Mouse (Mus musculus): Measurements from ENCODE around the gene Pakap. TPM values are rescaled to one million over a fixed set of nuclear protein-coding genes. Genes with fewer than 3 reads are reported as not detected.

The Pakap gene
- polyA plus RNA-seq, 1 experiment: 7.1 TPM

DNA sequence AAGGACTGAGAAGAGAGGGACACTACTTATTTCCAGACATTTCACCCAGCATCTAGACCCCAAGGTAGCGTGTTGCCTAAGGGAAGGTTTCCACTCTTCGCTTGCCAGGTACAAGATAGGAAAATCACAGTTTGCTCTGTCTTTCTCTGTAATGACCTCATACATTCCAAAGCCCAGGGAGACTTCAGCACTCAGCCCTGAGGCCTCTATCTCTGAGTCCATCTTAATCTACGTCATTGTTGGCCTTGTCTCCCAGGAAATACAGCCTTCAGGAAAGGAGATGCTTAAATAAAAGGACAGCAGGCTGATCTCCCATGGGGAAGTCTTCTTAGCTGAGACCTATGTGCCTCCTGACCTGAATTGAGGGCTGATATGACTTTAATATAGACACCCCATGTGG lies 234.4 kb downstream of the Pakap start:
- TF ChIP-seq MYOG (IDR thresholded peaks at IDR 0.05; ENCODE audit: control insufficient read depth, extremely low read depth, insufficient read length) (no peak), MAX (IDR thresholded peaks at IDR 0.05) (no peak), CTCF (IDR thresholded peaks at IDR 0.05; ENCODE audit: control insufficient read depth, insufficient read depth, insufficient read length) (no peak), CEBPB (IDR thresholded peaks at IDR 0.05; ENCODE audit: low read depth) (no peak), USF1 (IDR thresholded peaks at IDR 0.05; ENCODE audit: low read depth) (no peak), FOSL1 (IDR thresholded peaks at IDR 0.05; ENCODE audit: insufficient read depth, low read length, poor library complexity, severe bottlenecking) (no peak), MYOD1 (IDR thresholded peaks at IDR 0.05; ENCODE audit: control insufficient read depth, insufficient read length, low read depth) (no peak)
- Histone ChIP-seq H3K4me3 (ENCODE audit: insufficient read depth, poor library complexity, severe bottlenecking) (no peak overlapping the region), H3K27me3 (ENCODE audit: control insufficient read depth, insufficient read depth, insufficient read length) (no peaks in the 10 kb centered on the region), H3K36me3 (ENCODE audit: control insufficient read depth, insufficient read depth) (peaks cover 24% of the 10 kb centered on the region), H3K79me2 (ENCODE audit: control insufficient read depth, insufficient read depth) (peaks cover 78% of the 10 kb centered on the region), H3ac (ENCODE audit: control insufficient read depth, insufficient read length, low read depth) (no peak overlapping the region), H3K79me3 (ENCODE audit: low read depth) (peaks cover 31% of the 10 kb centered on the region)

DNA sequence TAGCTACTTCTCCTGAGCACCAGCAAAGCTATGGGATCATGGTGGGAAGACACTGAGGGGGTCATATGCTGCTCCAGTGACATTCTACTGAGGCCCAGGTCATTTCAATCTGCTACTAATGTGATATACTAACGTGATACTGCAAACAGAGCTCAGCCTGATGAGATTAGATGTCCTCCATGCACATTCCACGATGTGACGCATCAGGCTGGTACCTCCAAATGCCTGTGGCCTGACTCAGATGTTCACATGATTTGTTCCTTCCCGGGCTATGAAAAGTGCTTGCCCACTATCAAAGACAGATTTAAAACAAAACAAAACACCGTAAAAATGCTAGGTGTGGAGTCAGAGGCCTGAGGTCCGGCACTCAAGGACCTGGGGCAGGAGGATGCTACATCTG lies 236.9 kb downstream of the Pakap start:
- no peak for TF ChIP-seq MYOG (IDR thresholded peaks at IDR 0.05; ENCODE audit: control insufficient read depth, extremely low read depth, insufficient read length)
- no peak for TF ChIP-seq CTCF (IDR thresholded peaks at IDR 0.05; ENCODE audit: control insufficient read depth, insufficient read depth, insufficient read length)
- no peak for TF ChIP-seq CEBPB (IDR thresholded peaks at IDR 0.05; ENCODE audit: low read depth)
- peak; percentile 91 for TF ChIP-seq FOSL1 (IDR thresholded peaks at IDR 0.05; ENCODE audit: insufficient read depth, low read length, poor library complexity, severe bottlenecking)
- peak; percentile 78 for TF ChIP-seq USF1 (IDR thresholded peaks at IDR 0.05; ENCODE audit: low read depth)
- peak; percentile 28 for TF ChIP-seq MAX (IDR thresholded peaks at IDR 0.05)
- Histone ChIP-seq H3K79me3 (ENCODE audit: low read depth) (peaks cover 40% of the 10 kb centered on the region), H3K36me3 (ENCODE audit: control insufficient read depth, insufficient read depth) (peaks cover 24% of the 10 kb centered on the region), H3K4me3 (ENCODE audit: insufficient read depth, poor library complexity, severe bottlenecking) (no peak overlapping the region), H3K27me3 (ENCODE audit: control insufficient read depth, insufficient read depth, insufficient read length) (no peaks in the 10 kb centered on the region), H3ac (ENCODE audit: control insufficient read depth, insufficient read length, low read depth) (no peak overlapping the region), H3K79me2 (ENCODE audit: control insufficient read depth, insufficient read depth) (peaks cover 86% of the 10 kb centered on the region)

DNA sequence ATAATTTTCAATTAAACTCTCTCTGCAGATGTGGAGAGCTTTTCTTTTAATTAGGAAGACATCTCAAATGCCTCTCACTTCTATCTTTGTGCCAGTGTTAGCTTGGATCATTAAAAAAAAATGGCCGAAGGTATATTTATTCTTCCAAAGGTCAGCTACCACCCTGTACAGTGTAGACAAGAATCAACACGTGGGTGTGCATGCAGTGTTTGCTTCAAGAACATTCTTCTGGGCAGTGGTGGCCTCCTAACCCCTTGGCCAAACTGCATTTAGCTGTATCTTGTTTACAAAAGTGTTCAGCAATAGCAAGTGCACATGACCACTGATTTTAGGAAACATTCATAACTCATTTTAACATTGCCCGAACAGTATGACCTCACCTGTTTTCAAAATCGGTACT lies 241.5 kb downstream of the Pakap start:
- TF ChIP-seq MYOG (IDR thresholded peaks at IDR 0.05; ENCODE audit: control insufficient read depth, extremely low read depth, insufficient read length) (no peak), MAX (IDR thresholded peaks at IDR 0.05) (no peak), MYOD1 (IDR thresholded peaks at IDR 0.05; ENCODE audit: control insufficient read depth, insufficient read length, low read depth) (no peak), CTCF (IDR thresholded peaks at IDR 0.05; ENCODE audit: control insufficient read depth, insufficient read depth, insufficient read length) (no peak), FOSL1 (IDR thresholded peaks at IDR 0.05; ENCODE audit: insufficient read depth, low read length, poor library complexity, severe bottlenecking) (no peak), USF1 (IDR thresholded peaks at IDR 0.05; ENCODE audit: low read depth) (no peak), CEBPB (IDR thresholded peaks at IDR 0.05; ENCODE audit: low read depth) (no peak)
- Histone ChIP-seq H3K79me3 (ENCODE audit: low read depth) (peaks cover 33% of the 10 kb centered on the region), H3K36me3 (ENCODE audit: control insufficient read depth, insufficient read depth) (peaks cover 3% of the 10 kb centered on the region), H3K4me3 (ENCODE audit: insufficient read depth, poor library complexity, severe bottlenecking) (no peak overlapping the region), H3K27me3 (ENCODE audit: control insufficient read depth, insufficient read depth, insufficient read length) (no peaks in the 10 kb centered on the region), H3ac (ENCODE audit: control insufficient read depth, insufficient read length, low read depth) (no peak overlapping the region), H3K79me2 (ENCODE audit: control insufficient read depth, insufficient read depth) (peaks cover 57% of the 10 kb centered on the region)

DNA sequence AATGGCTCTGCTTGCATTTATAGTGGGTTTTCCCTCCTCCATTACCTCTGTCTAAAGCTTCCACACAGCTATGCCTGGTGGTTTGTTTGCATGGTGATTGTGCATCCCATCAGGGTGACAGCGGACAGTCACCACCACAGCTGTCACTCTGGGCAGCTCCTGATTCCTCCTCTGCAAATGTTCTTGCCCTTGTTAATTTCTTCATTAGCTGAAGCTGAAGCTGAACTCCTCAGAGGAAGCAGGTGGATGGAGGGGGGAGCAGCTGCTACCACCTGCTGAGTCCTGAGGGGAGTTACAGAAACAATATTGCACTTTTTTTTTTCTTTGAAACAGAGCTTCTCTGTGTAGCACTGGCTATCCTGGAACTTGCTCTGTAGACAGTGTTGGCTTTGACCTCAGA lies 244.1 kb downstream of the Pakap start:
- Histone ChIP-seq H3K79me3 (ENCODE audit: low read depth) (peaks cover 20% of the 10 kb centered on the region), H3K36me3 (ENCODE audit: control insufficient read depth, insufficient read depth) (peaks cover 12% of the 10 kb centered on the region), H3K4me3 (ENCODE audit: insufficient read depth, poor library complexity, severe bottlenecking) (no peak overlapping the region), H3K79me2 (ENCODE audit: control insufficient read depth, insufficient read depth) (peaks cover 44% of the 10 kb centered on the region), H3ac (ENCODE audit: control insufficient read depth, insufficient read length, low read depth) (no peak overlapping the region), H3K27me3 (ENCODE audit: control insufficient read depth, insufficient read depth, insufficient read length) (no peaks in the 10 kb centered on the region)
- no peak for TF ChIP-seq FOSL1 (IDR thresholded peaks at IDR 0.05; ENCODE audit: insufficient read depth, low read length, poor library complexity, severe bottlenecking)
- TF ChIP-seq MYOD1 (IDR thresholded peaks at IDR 0.05; ENCODE audit: control insufficient read depth, insufficient read length, low read depth): no peak
- TF ChIP-seq CEBPB (IDR thresholded peaks at IDR 0.05; ENCODE audit: low read depth): no peak
- TF ChIP-seq USF1 (IDR thresholded peaks at IDR 0.05; ENCODE audit: low read depth): no peak
- no peak for TF ChIP-seq MYOG (IDR thresholded peaks at IDR 0.05; ENCODE audit: control insufficient read depth, extremely low read depth, insufficient read length)
- no peak for TF ChIP-seq CTCF (IDR thresholded peaks at IDR 0.05; ENCODE audit: control insufficient read depth, insufficient read depth, insufficient read length)
- no peak for TF ChIP-seq MAX (IDR thresholded peaks at IDR 0.05)

DNA sequence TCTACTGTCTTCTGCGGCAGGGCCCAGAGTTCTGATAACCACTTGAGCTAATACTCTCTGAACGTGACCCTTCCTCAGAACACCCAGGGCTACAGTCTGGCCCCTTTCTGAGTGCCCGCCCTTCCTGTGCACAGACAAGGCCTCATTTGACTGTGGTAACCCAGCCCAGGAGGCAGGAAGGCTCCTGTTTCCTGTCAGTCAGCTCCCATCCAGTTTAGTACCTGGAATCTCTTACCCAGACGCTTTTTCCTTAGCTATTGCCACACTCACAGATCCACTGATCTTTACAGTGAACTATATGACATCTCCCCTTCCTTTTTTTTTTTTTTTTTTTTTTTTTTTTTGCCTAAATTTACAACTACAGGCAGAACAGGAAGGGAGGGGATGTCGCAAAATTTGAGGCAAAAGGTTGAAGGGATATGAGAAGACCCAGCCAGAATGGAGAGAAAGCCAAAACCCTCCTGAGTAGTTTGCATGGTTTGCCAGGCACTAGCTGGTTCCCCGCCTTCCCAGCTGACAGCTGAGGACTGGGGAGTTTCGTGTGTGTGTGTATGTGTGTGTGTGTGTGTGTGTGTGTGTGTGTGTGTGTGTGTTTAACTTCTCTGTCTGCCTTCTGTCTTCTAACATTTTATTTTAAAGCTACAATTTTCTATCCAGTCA lies 245.1 kb downstream of the Pakap start:
- Histone ChIP-seq H3K79me3 (ENCODE audit: low read depth) (peaks cover 11% of the 10 kb centered on the region), H3K27me3 (ENCODE audit: control insufficient read depth, insufficient read depth, insufficient read length) (no peaks in the 10 kb centered on the region), H3ac (ENCODE audit: control insufficient read depth, insufficient read length, low read depth) (no peak overlapping the region), H3K4me3 (ENCODE audit: insufficient read depth, poor library complexity, severe bottlenecking) (no peak overlapping the region), H3K79me2 (ENCODE audit: control insufficient read depth, insufficient read depth) (peaks cover 34% of the 10 kb centered on the region), H3K36me3 (ENCODE audit: control insufficient read depth, insufficient read depth) (peaks cover 15% of the 10 kb centered on the region)
- TF ChIP-seq CEBPB (IDR thresholded peaks at IDR 0.05; ENCODE audit: low read depth): no peak
- TF ChIP-seq MYOG (IDR thresholded peaks at IDR 0.05; ENCODE audit: control insufficient read depth, extremely low read depth, insufficient read length): no peak
- TF ChIP-seq MYOD1 (IDR thresholded peaks at IDR 0.05; ENCODE audit: control insufficient read depth, insufficient read length, low read depth): no peak
- no peak for TF ChIP-seq CTCF (IDR thresholded peaks at IDR 0.05; ENCODE audit: control insufficient read depth, insufficient read depth, insufficient read length)

DNA sequence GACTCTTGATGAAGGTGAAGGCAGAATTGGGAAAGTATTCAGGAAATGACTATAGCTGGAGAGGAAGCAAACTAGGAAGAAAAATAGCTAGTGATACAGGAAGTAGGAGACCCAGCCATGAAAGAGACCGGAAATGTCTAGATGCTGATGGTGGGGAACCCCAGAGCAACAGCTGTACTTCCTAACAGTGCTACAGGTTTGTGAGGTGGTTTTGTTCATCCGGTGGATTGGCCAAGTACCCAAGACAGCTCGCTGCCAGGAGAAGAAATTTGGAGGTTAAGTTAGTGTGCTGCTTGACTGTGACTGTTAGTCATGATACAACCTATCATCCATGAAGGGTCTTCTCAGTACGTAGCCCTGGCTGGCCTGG lies 245.6 kb downstream of the Pakap start:
- no peak overlapping the region for H3K4me3 ChIP-seq (ENCODE audit: insufficient read depth, poor library complexity, severe bottlenecking)
- peaks cover 15% of the 10 kb centered on the region for H3K36me3 ChIP-seq (ENCODE audit: control insufficient read depth, insufficient read depth)
- peaks cover 29% of the 10 kb centered on the region for H3K79me2 ChIP-seq (ENCODE audit: control insufficient read depth, insufficient read depth)
- no peak overlapping the region for H3ac ChIP-seq (ENCODE audit: control insufficient read depth, insufficient read length, low read depth)
- TF ChIP-seq CEBPB (IDR thresholded peaks at IDR 0.05; ENCODE audit: low read depth) (no peak), CTCF (IDR thresholded peaks at IDR 0.05; ENCODE audit: control insufficient read depth, insufficient read depth, insufficient read length) (no peak), MYOG (IDR thresholded peaks at IDR 0.05; ENCODE audit: control insufficient read depth, extremely low read depth, insufficient read length) (no peak), MAX (IDR thresholded peaks at IDR 0.05) (no peak), USF1 (IDR thresholded peaks at IDR 0.05; ENCODE audit: low read depth) (no peak), FOSL1 (IDR thresholded peaks at IDR 0.05; ENCODE audit: insufficient read depth, low read length, poor library complexity, severe bottlenecking) (no peak), MYOD1 (IDR thresholded peaks at IDR 0.05; ENCODE audit: control insufficient read depth, insufficient read length, low read depth) (no peak)
- H3K79me3 ChIP-seq (ENCODE audit: low read depth): peaks cover 8% of the 10 kb centered on the region
- H3K27me3 ChIP-seq (ENCODE audit: control insufficient read depth, insufficient read depth, insufficient read length): no peaks in the 10 kb centered on the region
